Mouse (Mus musculus) CH12.LX (cell line): ENCODE data around the gene Ghrhr. TPM values are rescaled to one million over a fixed set of nuclear protein-coding genes. Genes with fewer than 3 reads are reported as not detected.

Source experiments
- DNase-seq: peaks from one replicate; pipeline ENCODE4 v3.0.0-alpha.2; 2013; ENCODE audit errors: extremely low read depth
- H3K27ac ChIP-seq: 2 replicates; pipeline ENCODE4 v1.5.1; 2012; ENCODE audit warnings: low read depth, mild to moderate bottlenecking, control low read depth, moderate library complexity; ENCODE audit not compliant: insufficient read depth
- H3K27me3 ChIP-seq: replicated peaks from 2 replicates; pipeline ENCODE3; 2012; ENCODE audit warnings: inconsistent platforms
- H3K36me3 ChIP-seq, 2 experiments: replicated peaks in 1 of 2; 2 replicates each; pipeline versions ENCODE3 to v1.6.1; 2012; ENCODE audit warnings: inconsistent platforms in 1 of 2, low read length in 1 of 2, mild to moderate bottlenecking in 1 of 2, mixed read lengths in 1 of 2, moderate library complexity in 1 of 2; ENCODE audit not compliant: control insufficient read depth in 1 of 2, insufficient read depth in 1 of 2
- H3K4me1 ChIP-seq, 2 experiments: 2 replicates each; pipeline ENCODE4 v1.6.1; 2012; ENCODE audit warnings: inconsistent platforms in 1 of 2, moderate library complexity in 1 of 2; ENCODE audit not compliant: insufficient read depth in 2 of 2, control insufficient read depth in 1 of 2
- H3K4me2 ChIP-seq: 2 replicates; pipeline ENCODE4 v1.6.1; 2012; ENCODE audit warnings: low read depth, mild to moderate bottlenecking, control low read depth; ENCODE audit not compliant: poor library complexity, insufficient read depth, severe bottlenecking
- H3K4me3 ChIP-seq, 3 experiments: fragments of 150-350 bp in 1 of 3; sonication (generic) in 1 of 3; replicated peaks in 1 of 3; 2 replicates each; pipeline versions ENCODE3 to v1.5.1; 2011 to 2012; ENCODE audit warnings: low read depth in 2 of 3, low read length in 2 of 3, mild to moderate bottlenecking in 2 of 3, moderate library complexity in 2 of 3, control low read depth in 1 of 3, improper control_type of control experiment in 1 of 3, inconsistent platforms in 1 of 3, mixed read lengths in 1 of 3; ENCODE audit not compliant: poor library complexity in 1 of 3
- H3K79me2 ChIP-seq: replicated peaks from 2 replicates; pipeline ENCODE4 v1.6.1; 2012; ENCODE audit warnings: mild to moderate bottlenecking, moderate library complexity; ENCODE audit not compliant: control insufficient read depth, poor library complexity, insufficient read depth, severe bottlenecking; ENCODE audit errors: extremely low read depth
- H3K9ac ChIP-seq: 2 replicates; pipeline ENCODE4 v1.6.1; 2012; ENCODE audit warnings: low read depth, mild to moderate bottlenecking, control low read depth, moderate library complexity; ENCODE audit not compliant: insufficient read depth
- H3K9me3 ChIP-seq: replicated peaks from 2 replicates; pipeline ENCODE3; 2012; ENCODE audit warnings: low read length, inconsistent platforms, mixed read lengths
- BHLHE40 ChIP-seq: IDR thresholded peaks from 2 replicates; pipeline ENCODE4 v1.6.1; 2011; ENCODE audit warnings: mild to moderate bottlenecking, low read depth, low read length, improper control_type of control experiment
- CHD2 ChIP-seq: IDR thresholded peaks from 2 replicates; pipeline ENCODE4 v1.6.1; 2011; ENCODE audit warnings: low read length, improper control_type of control experiment
- E2F4 ChIP-seq: IDR thresholded peaks from 2 replicates; pipeline ENCODE4 v1.6.1; 2011; ENCODE audit warnings: low read depth, low read length, improper control_type of control experiment; ENCODE audit not compliant: insufficient replicate concordance
- ELF1 ChIP-seq: IDR thresholded peaks from 2 replicates; pipeline ENCODE4 v1.6.1; 2014; ENCODE audit warnings: low read depth, mild to moderate bottlenecking, inconsistent platforms, low read length, improper control_type of control experiment
- EP300 ChIP-seq: IDR thresholded peaks from 2 replicates; pipeline ENCODE4 v1.6.1; 2011; ENCODE audit warnings: low read length, improper control_type of control experiment
- ETS1 ChIP-seq: conservative IDR thresholded peaks from 2 replicates; pipeline ENCODE4 v1.6.1; 2012; ENCODE audit warnings: low read depth, mild to moderate bottlenecking, inconsistent platforms, low read length, improper control_type of control experiment, moderate library complexity
- GABPA ChIP-seq: IDR thresholded peaks from 2 replicates; pipeline ENCODE4 v1.6.1; 2012; ENCODE audit warnings: low read depth, low read length, improper control_type of control experiment, inconsistent platforms; ENCODE audit not compliant: insufficient replicate concordance
- IRF4 ChIP-seq: IDR thresholded peaks from 2 replicates; pipeline ENCODE4 v1.6.1; 2014; ENCODE audit warnings: low read depth, mild to moderate bottlenecking, inconsistent platforms, low read length, improper control_type of control experiment
- JUN ChIP-seq: IDR thresholded peaks from 2 replicates; pipeline ENCODE4 v1.6.1; 2011; ENCODE audit warnings: low read depth, mild to moderate bottlenecking, low read length, improper control_type of control experiment, moderate library complexity; ENCODE audit not compliant: insufficient read depth
- JUND ChIP-seq: conservative IDR thresholded peaks from 2 replicates; pipeline ENCODE4 v1.6.1; 2011; ENCODE audit warnings: low read depth, low read length, improper control_type of control experiment
- KAT2A ChIP-seq: IDR thresholded peaks from 2 replicates; pipeline ENCODE4 v1.6.1; 2012; ENCODE audit warnings: low read length, improper control_type of control experiment, inconsistent platforms; ENCODE audit not compliant: insufficient replicate concordance
- MAX ChIP-seq: IDR thresholded peaks from 2 replicates; pipeline ENCODE4 v1.6.1; 2011; ENCODE audit warnings: low read length, improper control_type of control experiment
- MAZ ChIP-seq: IDR thresholded peaks from 2 replicates; pipeline ENCODE4 v1.6.1; 2012; ENCODE audit warnings: low read depth, mild to moderate bottlenecking, inconsistent platforms, low read length, improper control_type of control experiment, moderate library complexity
- MEF2A ChIP-seq: IDR thresholded peaks from 2 replicates; pipeline ENCODE4 v1.6.1; 2014; ENCODE audit warnings: low read depth, mild to moderate bottlenecking, inconsistent platforms, low read length, improper control_type of control experiment, borderline replicate concordance
- MYC ChIP-seq: IDR thresholded peaks from 2 replicates; pipeline ENCODE4 v1.6.1; 2011; ENCODE audit warnings: low read depth, mild to moderate bottlenecking, improper control_type of control experiment, low read length
- NELFE ChIP-seq: IDR thresholded peaks from 2 replicates; pipeline ENCODE4 v1.6.1; 2011; ENCODE audit warnings: low read depth, low read length, improper control_type of control experiment
- PAX5 ChIP-seq: IDR thresholded peaks from 2 replicates; pipeline ENCODE4 v1.6.1; 2012; ENCODE audit warnings: low read length, inconsistent platforms, mixed read lengths
- POLR2A ChIP-seq: IDR thresholded peaks from 2 replicates; pipeline ENCODE4 v1.6.1; 2011; ENCODE audit warnings: low read depth, mild to moderate bottlenecking, improper control_type of control experiment, low read length
- RAD21 ChIP-seq: IDR thresholded peaks from 2 replicates; pipeline ENCODE4 v1.6.1; 2011; ENCODE audit warnings: low read depth, mild to moderate bottlenecking, low read length, improper control_type of control experiment, moderate library complexity
- RCOR1 ChIP-seq: conservative IDR thresholded peaks from 2 replicates; pipeline ENCODE4 v1.6.1; 2012; ENCODE audit warnings: low read depth, mild to moderate bottlenecking, inconsistent platforms, low read length, improper control_type of control experiment
- TCF12 ChIP-seq: IDR thresholded peaks from 2 replicates; pipeline ENCODE4 v1.6.1; 2014; ENCODE audit warnings: low read depth, mild to moderate bottlenecking, inconsistent platforms, low read length, improper control_type of control experiment
- UBTF ChIP-seq: IDR thresholded peaks from 2 replicates; pipeline ENCODE4 v1.6.1; 2012; ENCODE audit warnings: low read depth, mild to moderate bottlenecking, inconsistent platforms, low read length, improper control_type of control experiment, moderate library complexity
- ZC3H11A ChIP-seq: IDR thresholded peaks from 2 replicates; pipeline ENCODE4 v1.6.1; 2012; ENCODE audit warnings: low read depth, mild to moderate bottlenecking, inconsistent platforms, low read length, improper control_type of control experiment
- ZKSCAN1 ChIP-seq: IDR thresholded peaks from 2 replicates; pipeline ENCODE4 v1.6.1; 2012; ENCODE audit warnings: low read depth, inconsistent platforms, low read length, improper control_type of control experiment, borderline replicate concordance
- dilution Hi-C: fragments of 300-500 bp; cut with MboI; formaldehyde crosslinking; loops from 2 replicates; pipeline ENCODE4 v1.14.3; 2020; ENCODE audit warnings: low sequenced_read_pairs; ENCODE audit not compliant: extremely low pct_unique_long_range_greater_than_20kb, extremely low pct_ligation_motif_present
- in situ Hi-C: fragments of 300-500 bp; cut with MboI; formaldehyde crosslinking; loops from 3 replicates; pipeline ENCODE4 v1.14.3; 2019; ENCODE audit warnings: low sequenced_read_pairs, low pct_ligation_motif_present, low pct_unique_long_range_greater_than_20kb, mixed read lengths
- polyA plus RNA-seq: library from polyadenylated mRNA; unstranded; fragments of >175 nt; gene quantifications from 2 replicates; pipeline ENCODE4 v1.2.1, GENCODE M21; 2012; ENCODE audit warnings: low read depth; ENCODE audit not compliant: insufficient read length
- total RNA-seq, 2 experiments: library from RNA; depleted of rRNA; stranded (reverse); fragments of 300-350 nt in 1 of 2; fragments of >200 nt in 1 of 2; gene quantifications; 2 replicates each; pipeline ENCODE4 v1.2.3; 2012 to 2014

Ghrhr gene
- total and polyA plus RNA-seq, 3 experiments: not detected

GRCm38 (mm10) chr6:55396176-55396575 is 20.1 kb downstream of the Ghrhr start:
- no peak for TF ChIP-seq UBTF
- no peak for TF ChIP-seq MAX
- no peak for TF ChIP-seq NELFE
- no peak for TF ChIP-seq TCF12
- no peak for TF ChIP-seq PAX5
- no peak for TF ChIP-seq IRF4
- TF ChIP-seq POLR2A: no peak
- no peak for TF ChIP-seq MEF2A
- TF ChIP-seq ETS1: no peak
- no peak for TF ChIP-seq ELF1
- no peak for TF ChIP-seq MAZ
- TF ChIP-seq CHD2: no peak
- TF ChIP-seq RCOR1: no peak
- no peak for TF ChIP-seq JUN
- TF ChIP-seq KAT2A: no peak
- no peak for TF ChIP-seq JUND
- TF ChIP-seq EP300: no peak
- TF ChIP-seq RAD21: no peak
- TF ChIP-seq, all 38 proteins: peak for 0
- Histone ChIP-seq H3K79me2 (no peaks in the 10 kb centered on the region), H3K9me3 (no peaks in the 10 kb centered on the region), H3K36me3 (no peaks in the 10 kb centered on the region), H3K27me3 (peaks cover 75% of the 10 kb centered on the region), H3K27ac (no peak overlapping the region), H3K9ac (no peak overlapping the region), H3K4me1 (peaks cover 0 to 17% of the 10 kb centered on the region in 2 experiments; a peak in 2 of 4 replicates), H3K4me2 (no peak overlapping the region), H3K4me3 (no peak overlapping the region)
- dilution Hi-C loops: no loop called here
- in situ Hi-C loops: no loop called here
- DNase-seq: no peak

DNA sequence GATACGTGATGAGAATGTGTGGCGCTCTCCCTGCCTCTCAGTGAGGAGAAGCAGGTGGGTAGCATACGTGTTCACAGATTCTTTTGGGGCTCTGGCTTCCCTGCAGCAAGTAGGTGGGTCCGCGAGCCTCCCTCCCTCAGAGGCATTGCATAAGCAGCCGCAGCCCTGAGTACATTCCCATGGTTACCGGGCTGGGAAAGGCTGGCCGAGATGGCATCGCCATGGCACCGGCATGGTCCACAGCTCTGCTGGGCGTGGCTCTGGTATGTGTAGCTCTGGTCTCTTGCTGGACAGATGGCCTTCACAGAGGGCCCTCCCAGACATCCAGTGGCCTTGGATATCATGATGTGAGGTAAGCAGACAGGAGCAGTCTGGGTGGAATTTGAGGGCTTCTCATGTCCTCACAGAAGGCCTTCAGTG is 20.5 kb downstream of the Ghrhr start:
- DNase-seq: no peak
- H3K27me3 ChIP-seq: peaks cover 75% of the 10 kb centered on the region
- dilution Hi-C loops: no loop called here

More for the DNA sequence above, 20.5 kb downstream of the Ghrhr start:
- H3K36me3 ChIP-seq: no peaks in the 10 kb centered on the region
- in situ Hi-C loops: no loop called here
- H3K9ac ChIP-seq: no peak overlapping the region
- TF ChIP-seq BHLHE40: no peak
- TF ChIP-seq ZC3H11A: no peak
- no peak for TF ChIP-seq JUND
- no peak for TF ChIP-seq E2F4
- TF ChIP-seq RAD21: no peak
- TF ChIP-seq GABPA: no peak
- no peak for TF ChIP-seq MYC
- no peak for TF ChIP-seq KAT2A
- TF ChIP-seq PAX5: no peak
- TF ChIP-seq ZKSCAN1: no peak
- no peak overlapping the region for H3K27ac ChIP-seq
- H3K9me3 ChIP-seq: no peaks in the 10 kb centered on the region
- H3K79me2 ChIP-seq: no peaks in the 10 kb centered on the region
- H3K4me3 ChIP-seq: no peak overlapping the region
- peaks cover 0 to 17% of the 10 kb centered on the region in 2 experiments; a peak in 2 of 4 replicates for H3K4me1 ChIP-seq
- no peak overlapping the region for H3K4me2 ChIP-seq
